Mouse (Mus musculus) frontal cortex, adult 2 months (tissue): ENCODE measurements around the gene Col4a4. TPM values are rescaled to one million over a fixed set of nuclear protein-coding genes. Genes with fewer than 3 reads are reported as not detected.

Experiments
- DNase-seq, 2 experiments: peaks; one replicate each; pipeline ENCODE4 v3.0.0; 2022; ENCODE audit warnings: low spot score in 1 of 2; ENCODE audit errors: extremely low spot score in 1 of 2
- polyA plus RNA-seq: library from polyadenylated mRNA; depleted of rRNA; stranded (reverse); fragments of >200 nt; gene quantifications from 2 replicates; pipeline ENCODE4 v1.2.3, GENCODE M21; 2012; rRNA removed

The Col4a4 gene
- polyA plus RNA-seq, 1 experiment, result 0.34 TPM

- peak; percentile 60 to 88 for DNase-seq
Observed at GRCm38 (mm10) chr1:82432919-82433648, 153.6 kb downstream of the Col4a4 start.

GRCm38 (mm10) chr1:82429061-82429460, 157.6 kb downstream of the Col4a4 start:
- peak in 1 of 2 experiments; percentile 3 for DNase-seq

- no peak for DNase-seq
Observed at GRCm38 (mm10) chr1:82427729-82428128, 158.9 kb downstream of the Col4a4 start.

GRCm38 (mm10) chr1:82415641-82416040, 171.0 kb downstream of the Col4a4 start:
- no peak for DNase-seq

GRCm38 (mm10) chr1:82414434-82415045, 172.1 kb downstream of the Col4a4 start:
- no peak for DNase-seq

GRCm38 (mm10) chr1:82412085-82412484, 174.6 kb downstream of the Col4a4 start:
- no peak for DNase-seq

GRCm38 (mm10) chr1:82411521-82411920, 175.1 kb downstream of the Col4a4 start:
- DNase-seq, result no peak

- DNase-seq, result no peak
Observed at GRCm38 (mm10) chr1:82410548-82410947, 176.1 kb downstream of the Col4a4 start.

- DNase-seq, result no peak
Observed at GRCm38 (mm10) chr1:82409271-82409670, 177.4 kb downstream of the Col4a4 start.

GRCm38 (mm10) chr1:82407786-82408185, 178.9 kb downstream of the Col4a4 start:
- DNase-seq, result no peak

Other genes starting within 250 kb of the Col4a4 start
- 0.21 and 0.28 TPM in 2 replicates for gene Col4a3, start 72 bp upstream of the Col4a4 start, polyA plus RNA-seq
- gene Mff, start 138.0 kb upstream of the Col4a4 start, polyA plus RNA-seq, result 309 and 333 TPM in 2 replicates
- gene Tm4sf20, start 181.6 kb upstream of the Col4a4 start, polyA plus RNA-seq, result not detected in 2 replicates
- gene Gm47791, start 184.4 kb upstream of the Col4a4 start, polyA plus RNA-seq, result not detected in 2 replicates